Mouse (Mus musculus): ENCODE data around the gene LTO1. TPM values are rescaled to one million over a fixed set of nuclear protein-coding genes. Genes with fewer than 3 reads are reported as not detected.
A peak's percentile ranks its signal among the peaks of the same experiment; 100 is the strongest.

LTO1 gene
- polyA plus RNA-seq, 1 experiment, result 38.0 TPM

DNA sequence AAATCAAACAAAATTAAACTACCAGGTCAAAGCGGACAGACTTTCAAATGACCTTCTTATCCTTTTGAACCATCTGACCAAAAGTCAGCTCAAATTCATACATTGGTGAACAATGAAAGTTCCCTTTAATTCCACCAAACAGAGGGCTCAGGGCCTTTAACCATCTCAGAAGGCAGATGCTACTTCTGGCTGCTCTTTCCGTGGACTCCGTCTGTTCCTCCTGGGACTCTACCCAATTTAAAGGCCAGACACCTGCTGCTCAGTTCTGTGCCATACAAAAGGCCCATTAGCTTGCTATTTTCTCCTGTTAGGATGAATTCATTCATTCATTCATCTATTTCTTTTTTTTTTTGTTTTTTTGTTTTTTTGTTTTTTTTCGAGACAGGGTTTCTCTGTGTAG is 2.0 kb upstream of the LTO1 start:
- WGBS, result 15% methylated on average over 4 of the region's 4 CpGs
- TF ChIP-seq CTCF (IDR thresholded peaks at IDR 0.05; ENCODE audit: borderline replicate concordance, insufficient read depth, low read depth, low read length) (no peak), POLR2A (IDR thresholded peaks at IDR 0.05; ENCODE audit: borderline replicate concordance, insufficient read depth, low read length) (no peak)
- no peak overlapping the region; the same call in 1 of the 2 replicates for H3K27ac ChIP-seq (ENCODE audit: insufficient read depth, low read length)
- H3K4me3 ChIP-seq (replicated peaks; ENCODE audit: insufficient read depth, low read depth, low read length), result no peak overlapping the region
- peaks cover 10% of the 10 kb centered on the region for H3K4me1 ChIP-seq (ENCODE audit: control insufficient read depth, insufficient read depth, low read length)
- peak; percentile 77 to 90 for DNase-seq
- H3K27me3 ChIP-seq (ENCODE audit: control insufficient read depth, insufficient read depth, low read length), result no peaks in the 10 kb centered on the region

DNA sequence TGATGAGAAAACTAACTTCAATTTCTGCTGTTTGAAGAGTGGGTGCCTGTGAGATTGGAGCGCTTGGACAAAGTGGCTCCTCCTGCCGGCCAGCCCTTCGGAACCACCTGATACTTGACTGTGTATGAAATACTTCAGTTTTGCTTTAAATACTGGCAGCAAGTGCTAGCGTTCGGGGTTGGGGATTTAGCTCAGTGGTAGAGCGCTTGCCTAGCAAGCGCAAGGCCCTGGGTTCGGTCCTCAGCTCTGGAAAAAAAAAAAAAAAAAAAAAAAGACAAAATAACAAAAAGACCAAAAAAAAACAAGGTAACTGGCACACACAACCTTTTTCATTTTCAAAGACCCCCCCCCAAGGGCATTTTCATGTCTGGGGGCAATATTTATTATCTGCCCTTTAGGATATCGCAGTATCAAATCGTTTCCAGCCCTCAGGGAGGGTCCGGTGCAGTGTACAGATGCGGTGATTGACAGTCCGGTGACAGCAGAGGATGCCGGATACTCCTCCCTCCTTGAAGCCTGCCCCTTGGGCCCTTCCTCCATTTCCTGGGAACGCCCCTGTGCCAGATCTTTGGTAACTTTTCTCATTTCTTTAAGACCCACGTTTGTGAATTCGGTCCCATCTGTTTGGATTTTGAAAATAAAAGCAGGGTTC is 478 bp upstream of the LTO1 start:
- Histone ChIP-seq H3K27me3 (ENCODE audit: control insufficient read depth, insufficient read depth, low read length) (no peaks in the 10 kb centered on the region), H3K4me1 (ENCODE audit: control insufficient read depth, insufficient read depth, low read length) (peaks cover 10% of the 10 kb centered on the region), H3K27ac (ENCODE audit: insufficient read depth, low read length) (peak overlapping the region; percentile 64; the same call in 1 of the 2 replicates), H3K4me3 (replicated peaks; ENCODE audit: insufficient read depth, low read depth, low read length) (peak overlapping the region; percentile 97)
- 22% methylated on average over 17 of the region's 17 CpGs for WGBS
- no peak for DNase-seq
- no peak for TF ChIP-seq POLR2A (IDR thresholded peaks at IDR 0.05; ENCODE audit: borderline replicate concordance, insufficient read depth, low read length)
- TF ChIP-seq CTCF (IDR thresholded peaks at IDR 0.05; ENCODE audit: borderline replicate concordance, insufficient read depth, low read depth, low read length), result no peak

DNA sequence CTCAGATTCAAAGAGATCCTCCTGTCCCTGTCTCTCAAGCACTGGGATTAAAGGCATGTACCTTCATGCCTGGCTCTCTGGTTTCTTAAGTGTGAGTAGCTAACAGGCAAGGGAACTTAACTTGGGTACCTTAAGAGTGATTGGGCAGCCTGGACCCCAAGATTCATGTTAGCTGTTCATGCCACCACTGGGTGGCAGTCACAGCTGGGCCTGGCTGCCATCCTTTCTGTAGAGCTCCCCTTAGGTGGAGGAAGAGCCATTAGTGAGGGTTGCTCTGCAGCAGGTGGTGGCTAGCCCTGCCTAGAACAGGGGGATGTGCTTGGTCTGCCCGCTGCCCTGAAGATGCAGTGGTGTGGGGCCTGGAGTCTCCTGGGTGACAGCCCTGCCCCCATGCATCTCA is 3.9 kb downstream of the LTO1 start:
- TF ChIP-seq CTCF (IDR thresholded peaks at IDR 0.05; ENCODE audit: borderline replicate concordance, insufficient read depth, low read depth, low read length) (no peak), POLR2A (IDR thresholded peaks at IDR 0.05; ENCODE audit: borderline replicate concordance, insufficient read depth, low read length) (no peak)
- peaks cover 6% of the 10 kb centered on the region for H3K4me1 ChIP-seq (ENCODE audit: control insufficient read depth, insufficient read depth, low read length)
- H3K4me3 ChIP-seq (replicated peaks; ENCODE audit: insufficient read depth, low read depth, low read length), result no peak overlapping the region
- H3K27me3 ChIP-seq (ENCODE audit: control insufficient read depth, insufficient read depth, low read length), result no peaks in the 10 kb centered on the region
- DNase-seq, result no peak
- WGBS, result 59% methylated on average over 1 of the region's 1 CpGs
- no peak overlapping the region for H3K27ac ChIP-seq (ENCODE audit: insufficient read depth, low read length)

DNA sequence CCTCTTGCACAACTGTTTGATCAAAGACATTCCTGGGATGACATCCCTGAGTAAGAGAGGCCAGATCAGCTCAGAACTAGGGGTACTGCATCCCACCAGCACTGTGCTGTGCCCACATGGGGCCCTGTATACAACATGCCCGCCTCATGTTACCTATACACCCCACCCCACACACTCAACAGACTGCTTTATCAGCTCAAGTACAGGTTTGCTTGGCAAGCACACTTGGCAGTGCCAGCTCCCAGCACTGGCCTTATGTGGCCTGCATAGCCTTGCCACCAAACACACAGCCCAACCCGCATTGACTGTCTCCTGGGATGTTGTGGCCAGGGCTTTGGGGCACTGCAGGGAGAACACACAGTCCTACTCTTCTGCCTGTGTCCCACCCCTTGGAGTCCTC is 12.7 kb downstream of the LTO1 start:
- WGBS, result 37% methylated on average over 2 of the region's 2 CpGs
- H3K4me3 ChIP-seq (replicated peaks; ENCODE audit: insufficient read depth, low read depth, low read length), result no peak overlapping the region

DNA sequence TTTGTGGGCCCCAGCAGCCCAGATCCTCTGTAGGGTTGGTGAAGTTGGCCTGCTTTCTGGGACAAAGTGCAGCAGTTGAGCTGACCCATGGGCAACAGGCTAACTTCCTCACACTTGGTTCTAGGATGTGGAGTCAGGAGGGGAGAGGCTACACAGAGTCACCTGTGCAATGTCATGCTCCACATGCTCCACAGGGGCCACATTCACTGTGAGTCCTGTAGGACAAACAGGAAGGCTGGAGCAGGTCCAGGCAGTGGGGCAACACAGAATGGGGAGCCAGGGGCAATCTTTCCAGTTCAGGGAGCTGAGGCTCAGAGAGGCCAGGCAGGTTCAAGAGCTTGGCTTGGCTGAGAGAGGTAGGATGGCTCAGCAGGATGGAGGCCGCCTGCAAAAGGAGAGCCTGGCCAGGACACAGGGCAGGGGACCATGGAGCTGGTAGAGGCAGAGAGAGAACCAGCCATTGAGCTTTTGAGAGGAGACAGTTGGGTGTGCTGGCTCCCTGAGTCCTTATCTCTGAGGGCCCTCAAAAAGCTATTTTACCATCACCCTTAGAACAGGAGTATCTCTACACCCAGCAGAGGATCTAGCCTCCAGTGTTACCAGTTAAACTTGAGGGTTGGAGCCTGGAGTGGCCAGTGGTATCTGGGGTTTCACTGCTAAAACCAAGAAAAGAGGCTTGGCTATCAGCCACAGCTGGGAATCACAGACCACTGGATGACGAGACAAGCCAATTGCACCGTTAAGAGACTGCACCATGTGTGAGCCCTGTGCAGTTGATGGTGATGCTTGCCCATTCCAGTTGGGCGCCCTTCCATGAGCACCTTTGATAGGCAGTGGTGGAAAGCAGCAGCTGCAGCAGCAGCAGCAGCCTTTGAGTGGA is 13.3 kb downstream of the LTO1 start:
- DNase-seq, result no peak
- H3K27ac ChIP-seq (ENCODE audit: insufficient read depth, low read length), result no peak overlapping the region
- peaks cover 31% of the 10 kb centered on the region for H3K4me1 ChIP-seq (ENCODE audit: control insufficient read depth, insufficient read depth, low read length)
- no peaks in the 10 kb centered on the region for H3K27me3 ChIP-seq (ENCODE audit: control insufficient read depth, insufficient read depth, low read length)
- no peak overlapping the region for H3K4me3 ChIP-seq (replicated peaks; ENCODE audit: insufficient read depth, low read depth, low read length)
- 82% methylated on average over 4 of the region's 4 CpGs for whole genome bisulfite sequencing
- TF ChIP-seq CTCF (IDR thresholded peaks at IDR 0.05; ENCODE audit: borderline replicate concordance, insufficient read depth, low read depth, low read length), result no peak
- no peak for TF ChIP-seq POLR2A (IDR thresholded peaks at IDR 0.05; ENCODE audit: borderline replicate concordance, insufficient read depth, low read length)

More for the DNA sequence above, 12.7 kb downstream of the LTO1 start:
- H3K27ac ChIP-seq (ENCODE audit: insufficient read depth, low read length), result no peak overlapping the region
- H3K27me3 ChIP-seq (ENCODE audit: control insufficient read depth, insufficient read depth, low read length), result no peaks in the 10 kb centered on the region
- TF ChIP-seq CTCF (IDR thresholded peaks at IDR 0.05; ENCODE audit: borderline replicate concordance, insufficient read depth, low read depth, low read length) (no peak), POLR2A (IDR thresholded peaks at IDR 0.05; ENCODE audit: borderline replicate concordance, insufficient read depth, low read length) (no peak)
- no peak for DNase-seq
- peaks cover 30% of the 10 kb centered on the region for H3K4me1 ChIP-seq (ENCODE audit: control insufficient read depth, insufficient read depth, low read length)

DNA sequence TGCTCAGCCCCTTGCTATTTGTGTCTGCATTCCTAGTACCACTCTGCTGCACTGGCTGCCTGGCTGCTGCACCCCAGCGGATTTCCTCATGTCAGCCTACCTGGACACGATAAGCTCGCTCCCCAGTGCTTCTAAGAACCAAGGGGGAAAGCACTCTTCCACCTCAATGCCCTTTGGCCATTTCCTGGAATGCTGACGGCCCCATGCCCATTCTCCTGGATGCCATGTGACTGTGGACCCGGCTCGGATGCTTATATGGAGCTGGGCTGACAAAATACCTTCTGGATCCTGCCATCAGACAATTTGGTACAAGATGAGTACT is 13.9 kb downstream of the LTO1 start:
- Histone ChIP-seq H3K27ac (ENCODE audit: insufficient read depth, low read length) (no peak overlapping the region), H3K4me1 (ENCODE audit: control insufficient read depth, insufficient read depth, low read length) (peaks cover 34% of the 10 kb centered on the region), H3K27me3 (ENCODE audit: control insufficient read depth, insufficient read depth, low read length) (no peaks in the 10 kb centered on the region), H3K4me3 (replicated peaks; ENCODE audit: insufficient read depth, low read depth, low read length) (no peak overlapping the region)
- no peak for DNase-seq
- TF ChIP-seq CTCF (IDR thresholded peaks at IDR 0.05; ENCODE audit: borderline replicate concordance, insufficient read depth, low read depth, low read length), result no peak
- TF ChIP-seq POLR2A (IDR thresholded peaks at IDR 0.05; ENCODE audit: borderline replicate concordance, insufficient read depth, low read length), result no peak
- WGBS, result 65% methylated on average over 6 of the region's 6 CpGs

DNA sequence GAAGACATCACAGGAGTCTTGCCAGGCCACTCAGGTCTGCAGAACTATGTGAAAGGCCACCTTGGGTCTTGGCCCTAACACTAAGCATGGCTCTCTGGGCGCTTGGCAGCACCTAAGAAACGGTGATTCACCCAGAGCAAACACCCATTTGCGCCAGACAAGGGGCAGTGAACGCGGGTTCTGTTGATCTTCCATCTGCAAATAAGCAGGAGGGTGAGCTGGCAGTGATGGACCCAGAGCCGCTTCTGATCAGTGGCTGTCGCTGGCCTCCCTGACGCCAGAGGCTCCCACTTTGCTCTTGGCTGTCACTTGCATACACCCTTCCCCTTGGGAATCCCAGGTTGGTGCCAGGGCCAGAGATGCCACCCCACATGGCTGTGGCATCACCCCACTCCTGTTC is 14.6 kb downstream of the LTO1 start:
- TF ChIP-seq CTCF (IDR thresholded peaks at IDR 0.05; ENCODE audit: borderline replicate concordance, insufficient read depth, low read depth, low read length) (no peak), POLR2A (IDR thresholded peaks at IDR 0.05; ENCODE audit: borderline replicate concordance, insufficient read depth, low read length) (no peak)
- Histone ChIP-seq H3K27me3 (ENCODE audit: control insufficient read depth, insufficient read depth, low read length) (no peaks in the 10 kb centered on the region), H3K27ac (ENCODE audit: insufficient read depth, low read length) (no peak overlapping the region), H3K4me1 (ENCODE audit: control insufficient read depth, insufficient read depth, low read length) (peaks cover 39% of the 10 kb centered on the region), H3K4me3 (replicated peaks; ENCODE audit: insufficient read depth, low read depth, low read length) (no peak overlapping the region)
- WGBS, result 38% methylated on average over 8 of the region's 8 CpGs
- no peak for DNase-seq

DNA sequence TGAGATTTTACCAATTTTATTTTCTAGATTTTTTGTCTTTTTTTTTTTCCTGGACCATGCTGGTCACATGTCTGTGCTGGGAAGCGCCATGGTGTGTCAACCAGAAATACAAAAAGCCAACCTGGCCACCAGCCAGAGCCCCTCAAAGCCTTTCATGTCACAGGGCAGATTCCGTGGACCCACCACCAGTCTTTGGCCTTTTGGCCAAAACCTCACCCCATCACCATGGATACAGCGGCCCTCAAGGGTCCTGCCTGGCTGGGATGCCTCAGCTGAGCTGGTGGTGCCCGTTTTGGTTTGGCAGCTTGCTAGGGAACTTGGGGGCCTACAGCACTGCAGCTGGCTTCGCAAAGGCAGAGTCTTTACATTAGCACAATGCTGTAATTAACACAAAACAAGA is 15.0 kb downstream of the LTO1 start:
- no peak overlapping the region for H3K4me3 ChIP-seq (replicated peaks; ENCODE audit: insufficient read depth, low read depth, low read length)
- 65% methylated on average over 5 of the region's 5 CpGs for WGBS
- H3K27ac ChIP-seq (ENCODE audit: insufficient read depth, low read length), result no peak overlapping the region
- TF ChIP-seq CTCF (IDR thresholded peaks at IDR 0.05; ENCODE audit: borderline replicate concordance, insufficient read depth, low read depth, low read length), result no peak
- no peak for TF ChIP-seq POLR2A (IDR thresholded peaks at IDR 0.05; ENCODE audit: borderline replicate concordance, insufficient read depth, low read length)
- H3K27me3 ChIP-seq (ENCODE audit: control insufficient read depth, insufficient read depth, low read length), result no peaks in the 10 kb centered on the region
- DNase-seq, result no peak
- H3K4me1 ChIP-seq (ENCODE audit: control insufficient read depth, insufficient read depth, low read length), result peaks cover 39% of the 10 kb centered on the region

Data from cerebellum, adult 2 months (tissue).